Mouse (Mus musculus) cerebellum, adult 9-10 months (tissue): Measurements from ENCODE around the gene Mapt.
"Not testable (repeated sequence)": the region's sequence is repeated elsewhere in the genome, so short reads cannot be mapped to it uniquely, and the experiment has no call there.

Source experiments
- DNase-seq: peaks from one replicate; pipeline ENCODE4 v3.0.0; 2022

Mapt gene

GRCm38 (mm10) chr11:104231041-104231911, at the start of gene Mapt:
Gene Mapt, plus strand, starts transcription at chr11:104231390.
- peak; percentile 91 for DNase-seq

- DNase-seq = peak; percentile 65
Observed at GRCm38 (mm10) chr11:104182141-104182540, 49.0 kb upstream of the Mapt start.

GRCm38 (mm10) chr11:104186135-104186836, 44.9 kb upstream of the Mapt start, which contains the start of gene Sppl2c:
Gene Sppl2c, plus strand, starts transcription at chr11:104186327.
- no peak for DNase-seq

DNA sequence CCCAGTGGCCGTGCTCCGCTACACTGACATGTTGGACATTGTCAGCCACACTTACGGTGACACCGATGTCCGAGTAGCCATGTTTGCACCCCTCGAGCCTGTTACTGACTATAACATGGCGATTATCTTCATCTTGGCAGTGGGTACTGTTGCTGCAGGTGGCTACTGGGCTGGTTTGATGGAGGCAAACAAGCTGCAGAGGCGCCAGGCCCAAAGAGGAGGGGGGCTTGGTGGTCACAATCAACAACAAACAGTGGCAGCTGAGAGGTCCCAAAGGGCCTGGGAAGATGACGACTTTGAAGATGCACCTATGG, 44.4 kb upstream of the Mapt start:
- no peak for DNase-seq

DNA sequence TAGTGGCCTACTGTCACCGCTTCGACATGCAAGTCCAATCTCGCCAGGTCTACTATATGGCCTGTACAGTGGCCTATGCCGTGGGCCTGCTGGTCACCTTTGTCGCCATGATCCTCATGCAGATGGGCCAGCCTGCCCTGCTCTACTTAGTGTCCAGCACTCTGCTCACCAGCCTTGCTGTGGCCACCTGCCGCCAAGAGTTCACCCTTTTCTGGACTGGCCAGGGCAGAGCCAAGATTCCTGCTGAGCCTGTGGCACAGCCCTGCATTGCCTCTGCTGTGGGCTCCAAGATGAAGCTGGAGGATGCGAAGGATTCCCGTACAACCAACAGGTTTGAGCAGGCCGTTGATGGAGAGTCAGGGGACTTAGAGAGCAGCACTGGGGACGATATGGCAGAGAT, 43.4 kb upstream of the Mapt start:
- DNase-seq = peak; percentile 75

DNA sequence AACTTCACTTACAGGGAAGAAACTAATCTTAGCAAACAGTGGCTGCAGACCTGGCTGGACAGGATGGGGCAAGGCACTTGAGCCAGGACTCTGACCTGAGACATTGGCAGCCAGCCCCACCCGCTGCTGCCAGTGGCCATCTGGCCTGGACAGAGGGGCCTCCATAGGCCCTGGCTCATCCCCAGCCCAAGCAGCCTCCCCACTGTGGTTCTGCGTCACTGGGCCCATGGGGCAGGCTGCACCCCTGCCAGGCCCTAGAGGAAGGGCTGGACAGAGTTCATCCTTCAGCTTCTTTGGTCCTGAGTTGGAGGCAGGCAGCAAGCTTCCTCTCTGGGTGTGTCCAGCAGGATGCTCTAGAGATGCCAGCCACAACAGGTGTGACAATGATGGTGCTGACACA, 41.2 kb upstream of the Mapt start:
- peak; percentile 96 for DNase-seq

DNA sequence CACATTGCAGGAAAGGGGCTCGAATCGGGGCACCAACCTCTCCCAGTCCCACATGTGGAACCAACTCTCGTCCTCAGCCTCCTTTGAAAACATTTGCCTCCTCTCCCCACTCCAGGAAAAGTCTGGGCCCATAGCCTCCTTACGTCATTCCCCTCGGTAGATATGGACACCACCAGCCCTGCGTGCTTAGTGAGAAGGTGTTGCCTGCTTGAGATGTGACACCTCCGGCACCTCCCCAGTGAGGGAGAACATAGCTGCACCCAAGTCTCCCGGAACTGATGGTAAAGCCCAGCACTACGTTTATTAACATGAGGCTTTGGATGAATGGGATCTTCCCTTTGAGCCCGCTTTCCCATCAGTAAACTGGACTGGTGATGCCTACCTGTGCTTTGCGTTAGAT, 35.8 kb upstream of the Mapt start:
- DNase-seq = no peak

DNA sequence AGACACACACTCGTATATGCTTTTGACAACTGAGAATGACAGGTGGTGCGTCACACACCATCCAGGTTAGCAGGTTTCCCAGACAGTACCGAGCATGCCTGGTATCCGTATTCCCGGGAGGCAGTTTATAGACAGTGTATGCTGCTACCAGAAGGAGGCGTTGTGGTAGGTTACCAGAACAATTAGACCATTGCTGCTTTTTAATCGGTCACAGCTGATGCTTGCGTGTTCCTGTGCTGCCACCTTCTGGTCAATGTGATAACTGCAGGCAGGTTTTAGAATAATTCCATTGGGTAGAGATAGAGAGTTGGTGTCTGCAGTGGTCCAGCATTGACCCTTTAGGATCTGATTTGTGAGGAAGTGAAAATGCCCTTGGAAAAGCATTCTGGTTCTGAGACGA, 35.4 kb upstream of the Mapt start:
- peak; percentile 98 for DNase-seq

DNA sequence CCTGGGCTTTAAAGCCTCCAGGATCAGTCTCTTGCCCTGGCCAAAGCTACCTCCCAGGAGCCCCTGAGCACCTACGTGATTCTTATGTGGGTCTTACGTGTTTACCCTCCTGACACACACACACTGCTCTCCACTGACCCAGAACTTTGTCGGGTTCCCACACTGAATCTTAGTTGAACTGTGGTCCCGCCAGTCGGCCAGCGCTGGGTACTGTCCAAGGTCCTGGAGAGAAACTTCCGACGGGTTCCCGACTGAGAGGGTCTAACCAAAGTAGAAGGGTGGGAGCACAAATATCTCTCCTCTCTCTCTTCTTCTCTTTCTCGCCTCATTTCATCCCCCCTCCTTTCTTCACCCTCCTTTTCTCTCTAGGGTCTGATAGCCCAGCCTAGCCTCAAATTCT, 33.3 kb upstream of the Mapt start:
- no peak for DNase-seq

- no peak for DNase-seq
Observed at GRCm38 (mm10) chr11:104203271-104203670, 27.9 kb upstream of the Mapt start.

- DNase-seq = no peak
Observed at GRCm38 (mm10) chr11:104206573-104206972, 24.6 kb upstream of the Mapt start.

DNA sequence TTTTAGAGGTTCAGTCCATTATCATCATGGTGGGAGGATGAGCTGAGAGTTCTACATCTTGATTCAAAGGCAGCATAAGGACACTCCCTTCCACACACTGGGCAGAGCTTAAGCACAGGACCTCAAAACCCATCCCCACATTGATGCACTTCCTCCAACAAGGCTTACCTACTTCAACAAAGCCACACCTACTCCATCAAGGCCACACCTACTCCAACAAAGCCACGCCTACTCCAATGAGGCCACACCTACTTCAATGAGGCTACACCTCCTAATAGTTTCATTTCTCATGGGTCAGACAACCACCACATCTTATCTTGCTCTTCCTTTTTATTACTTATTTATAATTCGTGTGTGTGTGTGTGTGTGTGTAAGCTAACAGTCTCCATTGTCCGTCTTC, 22.1 kb upstream of the Mapt start:
- no peak for DNase-seq

DNA sequence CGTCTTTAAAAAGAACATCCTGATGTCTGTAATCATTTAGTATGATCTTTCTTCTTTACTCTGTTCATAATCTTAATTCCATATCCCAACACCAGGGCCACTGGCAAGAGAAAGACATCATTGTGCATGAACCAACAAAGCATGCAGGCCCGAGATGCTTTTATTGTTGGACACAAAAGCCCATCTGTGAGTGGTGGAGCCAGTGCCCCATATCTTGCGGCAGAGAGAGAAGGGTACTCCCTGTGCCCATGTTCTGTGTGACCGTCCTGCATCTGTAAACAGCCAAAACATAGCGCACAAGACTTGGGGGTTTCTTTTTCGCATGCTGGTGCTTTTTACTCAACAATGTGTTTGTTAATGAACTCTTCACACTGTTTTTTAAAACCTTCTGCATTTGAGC, 19.9 kb upstream of the Mapt start:
- DNase-seq = no peak

- not testable (repeated sequence) for DNase-seq
Observed at GRCm38 (mm10) chr11:104214128-104214527, 17.1 kb upstream of the Mapt start.

- no peak for DNase-seq
Observed at GRCm38 (mm10) chr11:104218075-104218474, 13.1 kb upstream of the Mapt start.

DNA sequence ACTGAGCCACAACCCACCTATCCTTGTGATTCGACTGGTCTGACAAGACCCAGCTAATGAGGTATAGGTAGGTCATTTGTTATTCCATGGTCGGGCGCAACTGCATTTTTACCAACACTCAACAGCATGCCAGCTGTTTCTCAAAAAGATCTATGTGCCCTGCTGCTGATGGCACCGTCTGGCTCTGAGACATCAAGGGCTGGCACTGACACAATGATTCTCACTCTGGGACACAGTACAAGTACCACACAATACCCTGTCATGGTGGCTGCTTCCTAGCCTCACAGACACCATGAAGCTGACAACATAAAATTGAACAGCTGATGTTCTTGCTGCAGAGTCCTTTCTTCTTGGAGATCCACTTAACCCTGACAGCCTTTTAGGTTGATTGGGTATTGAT, 10.9 kb upstream of the Mapt start:
- DNase-seq = no peak

DNA sequence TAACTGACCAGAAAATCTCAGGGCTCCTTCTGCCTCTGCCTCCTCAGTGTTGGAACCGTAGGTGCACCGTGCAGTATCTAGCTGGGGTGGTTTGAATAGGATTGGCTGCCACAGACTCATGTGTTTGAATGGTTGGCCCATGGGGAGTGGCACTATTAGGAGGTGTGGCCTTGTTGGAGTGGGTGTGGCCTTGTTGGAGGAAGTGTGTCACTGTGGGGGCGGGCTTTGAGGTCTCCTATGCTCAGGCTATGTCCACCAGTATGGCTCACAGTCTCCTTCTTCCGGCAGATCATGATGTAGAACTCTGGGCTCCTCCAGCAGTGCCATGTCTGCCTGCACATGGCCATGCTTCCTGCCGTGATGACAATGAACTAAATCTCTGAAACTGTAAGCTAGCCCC, 9.4 kb upstream of the Mapt start:
- DNase-seq = no peak

GRCm38 (mm10) chr11:104223301-104223700, 7.9 kb upstream of the Mapt start:
- DNase-seq = no peak

DNA sequence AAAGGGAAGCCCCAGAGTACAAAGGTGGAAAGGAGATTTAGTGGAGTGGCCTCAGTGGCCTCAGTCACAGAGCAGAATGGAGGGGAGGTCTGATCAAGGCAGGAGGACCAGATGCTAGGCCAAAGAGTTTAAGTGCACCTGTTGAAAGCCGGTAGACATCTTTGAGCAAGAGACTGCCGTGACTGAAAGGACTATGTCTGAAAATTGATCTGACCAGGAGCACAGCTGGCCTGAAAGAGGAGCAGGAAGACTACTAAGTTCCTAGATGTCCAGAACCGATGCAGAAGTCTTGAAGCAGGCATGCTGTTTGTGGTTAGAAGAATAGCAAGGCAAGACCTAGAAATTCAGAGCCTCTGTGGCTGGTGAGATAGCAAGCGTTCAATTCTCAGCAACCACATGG, 1.8 kb upstream of the Mapt start:
- peak; percentile 43 for DNase-seq

DNA sequence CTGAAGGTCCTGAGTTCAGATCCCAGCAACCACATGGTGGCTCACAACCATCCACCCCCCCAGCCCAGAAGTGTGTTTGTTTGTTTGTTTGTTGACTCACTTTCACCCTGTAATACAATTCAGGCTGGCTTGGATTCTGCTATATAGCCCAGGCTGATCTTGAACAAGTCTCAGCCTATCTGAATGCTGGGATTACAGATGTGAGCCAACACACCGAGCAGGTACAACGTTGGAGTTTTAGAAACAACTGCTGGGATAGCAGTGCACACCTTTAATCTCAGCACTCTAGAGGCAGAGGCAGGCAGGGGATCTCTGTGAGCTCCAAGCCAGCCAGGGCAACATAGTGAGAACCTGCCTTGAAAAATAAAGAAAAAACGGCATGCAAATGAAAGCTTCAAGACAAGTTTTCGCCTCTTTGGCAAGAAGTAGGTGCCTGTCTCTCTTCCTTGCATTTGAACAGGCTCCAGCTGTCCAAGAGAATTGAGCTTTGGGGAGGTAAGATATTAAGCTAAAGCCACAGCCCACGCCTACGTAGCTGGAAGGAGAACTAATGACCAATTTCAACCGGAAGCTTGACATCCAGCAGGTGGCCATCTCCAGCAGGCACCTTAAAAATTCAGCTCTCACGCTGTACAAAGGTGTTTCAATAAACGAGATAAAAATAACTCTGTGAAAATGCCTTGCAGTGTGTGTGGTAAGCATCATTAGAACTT, 968 bp upstream of the Mapt start:
- peak; percentile 66 for DNase-seq

GRCm38 (mm10) chr11:104232141-104233061, 1.2 kb downstream of the Mapt start:
- peak; percentile 80 for DNase-seq

- DNase-seq = no peak
Observed at GRCm38 (mm10) chr11:104233101-104233500, 1.9 kb downstream of the Mapt start.
